Mouse (Mus musculus) heart, embryonic 12.5 days (tissue): Measurements from ENCODE around the gene Fam84b. TPM values are rescaled to one million over a fixed set of nuclear protein-coding genes. Genes with fewer than 3 reads are reported as not detected.
"Not testable (repeated sequence)": the region's sequence is repeated elsewhere in the genome, so short reads cannot be mapped to it uniquely, and the experiment has no call there.

Experiments used
- ATAC-seq: fragments of 200-750 bp; cut with Nextera tagmentation; 2 replicates; pipeline ENCODE4 v1.8.0; 2017; ENCODE audit warnings: moderate TSS enrichment, moderate library complexity; ENCODE audit not compliant: insufficient number of reproducible peaks, low FRiP score
- H3K27ac ChIP-seq: fragments of 300-500 bp; sonication (generic); 2 replicates; pipeline ENCODE4 v1.5.1; 2016; ENCODE audit warnings: mild to moderate bottlenecking, moderate library complexity; ENCODE audit not compliant: poor library complexity, severe bottlenecking
- H3K27me3 ChIP-seq: fragments of 300-500 bp; sonication (generic); replicated peaks from 2 replicates; pipeline ENCODE4 v1.6.1; 2016; ENCODE audit warnings: mild to moderate bottlenecking, moderate library complexity
- H3K36me3 ChIP-seq: fragments of 300-500 bp; sonication (generic); 2 replicates; pipeline ENCODE4 v1.6.1; 2016; ENCODE audit warnings: mild to moderate bottlenecking, moderate library complexity
- H3K4me1 ChIP-seq: fragments of 300-500 bp; sonication (generic); replicated peaks from 2 replicates; pipeline ENCODE4 v1.6.1; 2016; ENCODE audit warnings: mild to moderate bottlenecking
- H3K4me2 ChIP-seq: fragments of 300-500 bp; sonication (generic); 2 replicates; pipeline ENCODE4 v1.6.1; 2016; ENCODE audit warnings: mild to moderate bottlenecking, moderate library complexity
- H3K4me3 ChIP-seq: fragments of 300-500 bp; sonication (generic); 2 replicates; pipeline ENCODE4 v1.5.1; 2016; ENCODE audit warnings: mild to moderate bottlenecking
- H3K9ac ChIP-seq: fragments of 300-500 bp; sonication (generic); 2 replicates; pipeline ENCODE4 v1.6.1; 2016; ENCODE audit warnings: mild to moderate bottlenecking, moderate library complexity
- H3K9me3 ChIP-seq: fragments of 300-500 bp; sonication (generic); replicated peaks from 2 replicates; pipeline ENCODE4 v1.6.1; 2016; ENCODE audit warnings: mild to moderate bottlenecking, moderate library complexity
- WGBS: fragments of 180-500 bp; shearing (Covaris S2); methylation state at CpG from one replicate; pipeline ENCODE4 v1.1.7; 2016; 5-methylcytosine and 5-hydroxymethylcytosine counted together
- polyA plus RNA-seq: library from polyadenylated mRNA; unstranded; fragments of >200 nt; fragmentation: Nextera tagmentation; extraction: Ambion mirVana; gene quantifications from 2 replicates; pipeline ENCODE4 v1.2.1, GENCODE M21; 2016

The Fam84b gene
- polyA plus RNA-seq, 1 experiment from 2014 or later, result 13.6 TPM

GRCm38 (mm10) chr15:60845886-60846285, 7.7 kb downstream of the Fam84b start:
- no peaks in the 10 kb centered on the region for H3K27me3 ChIP-seq
- no peaks in the 10 kb centered on the region for H3K9me3 ChIP-seq
- no peak for ATAC-seq
- no peaks in the 10 kb centered on the region for H3K36me3 ChIP-seq
- no peak overlapping the region for H3K4me3 ChIP-seq
- H3K4me1 ChIP-seq, result peaks cover 35% of the 10 kb centered on the region
- H3K9ac ChIP-seq, result no peak overlapping the region
- no peak overlapping the region for H3K4me2 ChIP-seq
- H3K27ac ChIP-seq, result no peak overlapping the region
- WGBS, result 38% methylated on average over 3 of the region's 3 CpGs

DNA sequence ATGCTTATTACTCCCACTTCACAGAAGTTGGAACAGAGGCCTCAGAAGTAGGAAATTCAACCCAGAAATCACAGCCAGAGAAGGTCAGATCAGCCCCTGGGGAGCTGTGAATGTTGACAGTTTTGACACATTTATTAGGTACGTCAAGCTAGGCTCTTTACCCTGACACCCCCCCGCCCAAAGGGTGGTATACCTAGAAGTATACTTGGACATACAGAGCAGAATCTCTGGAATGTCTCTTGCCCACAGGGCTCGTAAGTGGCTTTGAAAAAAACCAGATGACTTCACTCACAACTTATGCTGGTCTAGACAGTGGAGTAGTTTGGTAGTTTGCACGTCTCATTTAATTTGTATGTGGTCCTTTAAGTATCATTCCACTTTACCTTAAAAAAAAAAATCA, 11.8 kb downstream of the Fam84b start:
- no peak overlapping the region for H3K4me2 ChIP-seq
- H3K4me3 ChIP-seq, result no peak overlapping the region
- no peak overlapping the region for H3K27ac ChIP-seq
- H3K36me3 ChIP-seq, result no peaks in the 10 kb centered on the region
- no peak overlapping the region for H3K9ac ChIP-seq
- H3K4me1 ChIP-seq, result peaks cover 35% of the 10 kb centered on the region
- H3K27me3 ChIP-seq, result no peaks in the 10 kb centered on the region
- WGBS, result 22% methylated on average over 4 of the region's 4 CpGs
- no peak for ATAC-seq
- H3K9me3 ChIP-seq, result no peaks in the 10 kb centered on the region

DNA sequence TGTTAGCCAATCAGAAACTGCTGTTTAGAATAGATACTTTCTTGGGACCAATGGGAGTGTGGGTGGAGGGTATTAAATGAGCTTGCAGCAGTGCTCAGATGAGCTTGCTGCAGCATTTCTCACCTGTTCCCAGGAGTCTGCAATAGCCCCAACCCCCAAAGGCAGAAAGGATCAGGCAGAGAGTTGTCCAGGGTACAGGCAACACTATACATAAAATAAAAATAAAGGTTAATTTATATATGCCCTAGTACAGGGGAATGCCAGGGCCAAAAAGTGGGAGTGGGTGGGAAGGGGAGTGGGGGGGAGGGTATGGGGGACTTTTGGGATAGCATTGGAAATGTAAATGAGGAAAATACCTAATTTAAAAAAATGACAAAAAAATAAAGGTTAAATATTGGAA, 12.3 kb downstream of the Fam84b start:
- H3K4me2 ChIP-seq, H3K36me3 ChIP-seq, ATAC-seq, H3K4me3 ChIP-seq, H3K9ac ChIP-seq, H3K9me3 ChIP-seq, H3K27ac ChIP-seq, H3K27me3 ChIP-seq: not testable (repeated sequence)
- peaks cover 32% of the 10 kb centered on the region for H3K4me1 ChIP-seq

DNA sequence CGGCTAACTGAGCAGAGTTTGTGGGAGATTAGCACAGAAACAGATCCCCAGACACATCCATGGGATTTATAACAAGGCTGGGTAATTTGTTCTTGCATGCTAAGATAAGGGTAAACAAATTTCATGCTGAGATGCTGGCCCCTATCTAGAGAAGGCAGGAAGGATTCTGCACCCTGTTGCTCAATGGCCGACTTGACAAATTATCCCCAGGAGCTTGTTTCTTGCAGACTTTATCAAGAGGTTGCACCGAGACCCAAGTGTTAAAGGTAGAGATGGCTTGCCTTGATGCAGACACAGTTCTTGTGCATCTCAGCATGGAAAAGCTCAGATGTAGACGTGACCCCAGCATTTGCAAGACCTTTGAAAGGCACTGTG, 13.3 kb downstream of the Fam84b start:
- Histone ChIP-seq H3K4me1 (peaks cover 26% of the 10 kb centered on the region), H3K27me3 (no peaks in the 10 kb centered on the region), H3K36me3 (no peaks in the 10 kb centered on the region), H3K9ac (no peak overlapping the region), H3K27ac (no peak overlapping the region), H3K9me3 (no peaks in the 10 kb centered on the region), H3K4me3 (no peak overlapping the region), H3K4me2 (no peak overlapping the region)
- ATAC-seq, result no peak
- 27% methylated on average over 4 of the region's 4 CpGs for WGBS

GRCm38 (mm10) chr15:60839539-60840295, 13.9 kb downstream of the Fam84b start:
- no peaks in the 10 kb centered on the region for H3K9me3 ChIP-seq
- 36% methylated on average over 3 of the region's 3 CpGs for WGBS
- H3K9ac ChIP-seq, result no peak overlapping the region
- ATAC-seq, result no peak
- H3K4me2 ChIP-seq, result no peak overlapping the region
- no peaks in the 10 kb centered on the region for H3K27me3 ChIP-seq
- no peak overlapping the region for H3K4me3 ChIP-seq
- no peaks in the 10 kb centered on the region for H3K36me3 ChIP-seq
- H3K27ac ChIP-seq, result no peak overlapping the region
- peaks cover 26% of the 10 kb centered on the region for H3K4me1 ChIP-seq

- ATAC-seq, result no peak
- no peak overlapping the region for H3K9ac ChIP-seq
- H3K27ac ChIP-seq, result no peak overlapping the region
- no peak overlapping the region for H3K4me2 ChIP-seq
- H3K36me3 ChIP-seq, result no peaks in the 10 kb centered on the region
- peaks cover 36% of the 10 kb centered on the region for H3K4me1 ChIP-seq
- H3K9me3 ChIP-seq, result no peaks in the 10 kb centered on the region
- H3K27me3 ChIP-seq, result no peaks in the 10 kb centered on the region
- no peak overlapping the region for H3K4me3 ChIP-seq
- 66% methylated on average over 8 of the region's 8 CpGs for WGBS
These were observed 15.4 kb downstream of the Fam84b start for GRCm38 (mm10) chr15:60838135-60838534.

GRCm38 (mm10) chr15:60837719-60838118, 15.9 kb downstream of the Fam84b start:
- H3K4me3 ChIP-seq, result no peak overlapping the region
- H3K27me3 ChIP-seq, result no peaks in the 10 kb centered on the region
- no peak overlapping the region for H3K9ac ChIP-seq
- no peaks in the 10 kb centered on the region for H3K36me3 ChIP-seq
- peaks cover 35% of the 10 kb centered on the region for H3K4me1 ChIP-seq
- 77% methylated on average over 9 of the region's 9 CpGs for WGBS
- H3K4me2 ChIP-seq, result no peak overlapping the region
- no peaks in the 10 kb centered on the region for H3K9me3 ChIP-seq
- ATAC-seq, result no peak
- H3K27ac ChIP-seq, result no peak overlapping the region

- ATAC-seq, result no peak
- Histone ChIP-seq H3K4me1 (peaks cover 25% of the 10 kb centered on the region), H3K4me3 (no peak overlapping the region), H3K36me3 (no peaks in the 10 kb centered on the region), H3K9me3 (no peaks in the 10 kb centered on the region), H3K27me3 (no peaks in the 10 kb centered on the region), H3K9ac (no peak overlapping the region), H3K4me2 (no peak overlapping the region), H3K27ac (no peak overlapping the region)
- 49% methylated on average over 4 of the region's 4 CpGs for WGBS
These were observed 17.3 kb downstream of the Fam84b start for GRCm38 (mm10) chr15:60836321-60836720.

DNA sequence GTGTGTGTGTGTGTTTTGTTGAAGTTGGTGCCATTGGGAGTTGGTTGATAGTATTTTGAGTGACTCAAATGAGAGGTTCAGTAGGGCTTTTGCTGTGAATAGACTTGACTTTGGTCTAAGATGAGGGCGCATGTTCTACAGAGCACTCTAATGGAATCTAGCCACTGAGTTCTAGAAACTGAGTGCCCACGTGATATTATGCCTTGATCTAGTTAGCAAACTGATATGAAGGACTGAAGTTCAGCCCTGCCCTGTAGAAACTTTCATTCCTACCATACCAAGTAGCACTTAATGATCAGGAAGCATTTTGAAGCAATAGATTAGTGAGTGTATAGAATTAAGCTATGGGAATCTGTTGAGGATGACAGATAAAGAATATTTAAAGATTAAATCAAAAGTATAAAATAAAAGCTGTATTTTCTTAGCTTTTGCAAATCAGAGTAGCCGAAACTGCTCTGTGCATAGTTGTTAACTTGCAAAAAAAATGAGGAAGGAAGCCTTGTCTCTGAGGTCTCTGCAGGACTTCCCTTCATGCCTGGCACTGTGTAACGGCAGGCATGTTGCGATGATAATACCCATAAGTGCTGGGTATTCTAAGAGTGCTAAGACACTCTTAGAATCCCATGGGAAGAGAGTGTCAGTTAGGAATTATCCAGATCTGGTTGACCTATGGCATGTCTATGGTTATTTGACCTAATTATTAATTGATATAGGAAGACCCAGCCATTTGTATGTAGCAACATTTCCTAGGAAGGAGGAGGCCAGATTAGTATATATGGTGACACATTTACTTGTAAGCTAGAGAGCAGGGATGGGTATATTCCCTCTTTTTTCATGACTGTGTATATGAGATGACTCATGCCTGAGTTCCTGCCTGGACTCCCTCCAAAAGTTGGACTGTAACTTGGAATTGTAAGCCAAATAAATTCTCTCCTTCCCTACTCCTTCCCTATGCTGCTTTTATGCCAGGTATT, 18.7 kb downstream of the Fam84b start:
- peaks cover 18% of the 10 kb centered on the region for H3K4me1 ChIP-seq
- H3K9ac ChIP-seq, result no peak overlapping the region
- ATAC-seq, result no peak
- no peak overlapping the region for H3K4me2 ChIP-seq
- H3K27ac ChIP-seq, result no peak overlapping the region
- no peaks in the 10 kb centered on the region for H3K9me3 ChIP-seq
- WGBS, result 76% methylated on average over 5 of the region's 5 CpGs
- H3K36me3 ChIP-seq, result no peaks in the 10 kb centered on the region
- H3K27me3 ChIP-seq, result no peaks in the 10 kb centered on the region
- no peak overlapping the region for H3K4me3 ChIP-seq

- WGBS, result 19% methylated on average over 2 of the region's 2 CpGs
- Histone ChIP-seq H3K36me3 (no peaks in the 10 kb centered on the region), H3K9me3 (no peaks in the 10 kb centered on the region)
These were observed 19.9 kb downstream of the Fam84b start for GRCm38 (mm10) chr15:60833476-60834218.

GRCm38 (mm10) chr15:60832586-60832985, 21.0 kb downstream of the Fam84b start:
- Histone ChIP-seq H3K9me3 (no peaks in the 10 kb centered on the region), H3K27me3 (no peaks in the 10 kb centered on the region), H3K27ac (no peak overlapping the region), H3K36me3 (no peaks in the 10 kb centered on the region), H3K4me1 (peaks cover 10% of the 10 kb centered on the region), H3K4me3 (no peak overlapping the region), H3K4me2 (no peak overlapping the region), H3K9ac (no peak overlapping the region)
- ATAC-seq, result no peak

More at GRCm38 (mm10) chr15:60833476-60834218, 19.9 kb downstream of the Fam84b start:
- Histone ChIP-seq H3K4me1 (peaks cover 15% of the 10 kb centered on the region), H3K4me2 (no peak overlapping the region), H3K4me3 (no peak overlapping the region), H3K27me3 (no peaks in the 10 kb centered on the region), H3K9ac (no peak overlapping the region), H3K27ac (no peak overlapping the region)
- no peak for ATAC-seq
